Mouse (Mus musculus) stomach, embryonic 16.5 days (tissue): ENCODE data around the gene Tarsl2. TPM values are rescaled to one million over a fixed set of nuclear protein-coding genes. Genes with fewer than 3 reads are reported as not detected.

Experiments used
- ATAC-seq: fragments of 200-750 bp; cut with Nextera tagmentation; 2 replicates; pipeline ENCODE4 v1.8.0; 2017; ENCODE audit warnings: moderate number of reproducible peaks, moderate TSS enrichment; ENCODE audit not compliant: insufficient read depth, low FRiP score
- H3K27ac ChIP-seq: fragments of 300-500 bp; sonication (generic); 2 replicates; pipeline ENCODE4 v1.5.1; 2014; ENCODE audit warnings: low read length
- H3K27me3 ChIP-seq: fragments of 300-500 bp; sonication (generic); 2 replicates; pipeline ENCODE4 v1.6.1; 2014; ENCODE audit warnings: low read length, control low read depth, mixed read lengths; ENCODE audit not compliant: control insufficient read depth, insufficient read depth
- H3K36me3 ChIP-seq: fragments of 300-500 bp; sonication (generic); 2 replicates; pipeline ENCODE4 v1.6.1; 2014; ENCODE audit warnings: low read length; ENCODE audit not compliant: control insufficient read depth, insufficient read depth
- H3K4me1 ChIP-seq: fragments of 300-500 bp; sonication (generic); 2 replicates; pipeline ENCODE4 v1.6.1; 2014; ENCODE audit warnings: low read length, control low read depth, mixed read lengths; ENCODE audit not compliant: control insufficient read depth, insufficient read depth
- H3K4me2 ChIP-seq: fragments of 300-500 bp; sonication (generic); 2 replicates; pipeline ENCODE4 v1.6.1; 2014; ENCODE audit warnings: low read depth, low read length, mixed read lengths
- H3K4me3 ChIP-seq: fragments of 300-500 bp; sonication (generic); replicated peaks from 2 replicates; pipeline ENCODE4 v1.5.1; 2014; ENCODE audit warnings: mild to moderate bottlenecking, low read length
- H3K9ac ChIP-seq: fragments of 300-500 bp; sonication (generic); 2 replicates; pipeline ENCODE4 v1.6.1; 2014; ENCODE audit warnings: low read length
- H3K9me3 ChIP-seq: fragments of 300-500 bp; sonication (generic); replicated peaks from 2 replicates; pipeline ENCODE4 v1.6.1; 2016; ENCODE audit warnings: low read length, control low read depth; ENCODE audit not compliant: control insufficient read depth
- WGBS: fragments of 180-500 bp; shearing (Covaris S2); extraction: QIAGEN DNeasy Blood & Tissue Kit; methylation state at CpG from one replicate; pipeline ENCODE4 v1.1.7; 2014; 5-methylcytosine and 5-hydroxymethylcytosine counted together
- polyA plus RNA-seq: library from polyadenylated mRNA; unstranded; fragments of >200 nt; fragmentation: Nextera tagmentation; extraction: Ambion mirVana; gene quantifications from 2 replicates; pipeline ENCODE4 v1.2.1, GENCODE M21; 2015

Gene Tarsl2
- polyA plus RNA-seq, 1 experiment from 2014 or later = 9.0 TPM

DNA sequence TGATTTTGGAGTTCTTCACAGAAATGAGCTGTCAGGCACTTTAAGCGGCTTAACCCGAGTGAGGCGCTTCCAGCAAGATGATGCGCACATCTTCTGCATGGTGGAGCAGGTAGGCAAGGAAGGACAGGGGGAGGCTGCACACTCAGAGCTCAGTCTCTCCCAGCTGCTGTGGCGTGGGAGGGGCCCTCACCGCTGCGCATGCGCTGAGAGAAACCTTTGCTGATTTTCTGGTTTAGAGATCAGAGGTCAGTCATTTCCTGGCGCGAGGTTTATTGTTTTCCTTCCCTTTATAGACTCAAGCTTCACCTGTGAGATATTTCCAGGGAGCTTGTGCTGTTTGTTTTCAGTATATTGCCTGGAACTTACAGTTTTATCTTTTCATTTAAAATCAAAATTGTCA is 33.4 kb downstream of the Tarsl2 start:
- no peak for ATAC-seq
- no peaks in the 10 kb centered on the region for H3K9me3 ChIP-seq

GRCm38 (mm10) chr7:65678900-65679595 is 34.4 kb downstream of the Tarsl2 start:
- Histone ChIP-seq H3K4me2 (no peak overlapping the region), H3K4me1 (no peaks in the 10 kb centered on the region), H3K9ac (no peak overlapping the region), H3K9me3 (no peaks in the 10 kb centered on the region), H3K4me3 (no peak overlapping the region), H3K27ac (no peak overlapping the region), H3K36me3 (no peaks in the 10 kb centered on the region), H3K27me3 (no peaks in the 10 kb centered on the region)
- ATAC-seq = no peak
- WGBS = 77% methylated on average over 7 of the region's 7 CpGs

More for the DNA sequence above, 33.4 kb downstream of the Tarsl2 start:
- no peak overlapping the region for H3K9ac ChIP-seq
- H3K27ac ChIP-seq = no peak overlapping the region
- H3K27me3 ChIP-seq = no peaks in the 10 kb centered on the region
- H3K4me2 ChIP-seq = no peak overlapping the region
- no peaks in the 10 kb centered on the region for H3K36me3 ChIP-seq
- WGBS = 75% methylated on average over 10 of the region's 10 CpGs
- H3K4me3 ChIP-seq = no peak overlapping the region
- no peaks in the 10 kb centered on the region for H3K4me1 ChIP-seq

- Histone ChIP-seq H3K27ac (no peak overlapping the region), H3K4me3 (no peak overlapping the region), H3K9me3 (no peaks in the 10 kb centered on the region), H3K9ac (no peak overlapping the region), H3K27me3 (no peaks in the 10 kb centered on the region), H3K4me2 (no peak overlapping the region), H3K4me1 (no peaks in the 10 kb centered on the region), H3K36me3 (no peaks in the 10 kb centered on the region)
- 49% methylated on average over 5 of the region's 5 CpGs for WGBS
- ATAC-seq = no peak
Measured at GRCm38 (mm10) chr7:65681166-65681565, 36.5 kb downstream of the Tarsl2 start.

DNA sequence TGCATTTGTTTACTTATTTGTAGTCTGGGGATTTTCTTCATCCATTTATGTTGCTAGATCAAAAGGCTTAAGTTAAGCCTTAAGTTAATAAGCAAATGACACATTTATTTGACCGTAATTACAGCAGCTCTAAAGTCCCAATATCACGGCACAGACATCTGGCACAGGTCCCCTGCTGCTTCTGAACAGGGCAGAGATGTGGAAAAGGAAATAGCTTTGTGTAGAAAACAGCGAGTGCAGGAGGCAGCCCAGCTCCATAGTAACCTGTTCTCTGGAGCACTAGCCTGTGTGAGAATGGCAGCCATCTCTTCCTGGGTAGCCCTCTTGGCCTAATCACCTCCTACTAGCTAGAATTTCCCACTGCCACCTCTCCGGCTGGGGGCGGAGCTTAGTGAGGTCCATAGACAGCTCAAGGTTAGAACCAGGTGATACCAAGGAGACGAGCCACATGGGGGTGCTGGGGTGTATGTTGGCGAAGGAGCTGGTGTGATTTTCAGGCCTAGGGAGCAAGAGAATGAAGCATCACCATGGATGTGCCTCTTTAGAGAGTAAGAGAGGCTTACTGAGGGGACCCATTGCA is 39.6 kb downstream of the Tarsl2 start:
- WGBS = 60% methylated on average over 7 of the region's 7 CpGs
- Histone ChIP-seq H3K4me3 (no peak overlapping the region), H3K9ac (no peak overlapping the region), H3K27me3 (no peaks in the 10 kb centered on the region), H3K9me3 (no peaks in the 10 kb centered on the region), H3K4me2 (no peak overlapping the region), H3K27ac (no peak overlapping the region), H3K36me3 (no peaks in the 10 kb centered on the region), H3K4me1 (no peaks in the 10 kb centered on the region)
- no peak for ATAC-seq

GRCm38 (mm10) chr7:65686664-65687063 is 42.0 kb downstream of the Tarsl2 start:
- H3K9me3 ChIP-seq = no peaks in the 10 kb centered on the region
- no peak overlapping the region for H3K27ac ChIP-seq
- H3K4me1 ChIP-seq = no peaks in the 10 kb centered on the region
- WGBS = 92% methylated on average over 9 of the region's 9 CpGs
- H3K36me3 ChIP-seq = no peaks in the 10 kb centered on the region
- H3K4me2 ChIP-seq = no peak overlapping the region
- H3K4me3 ChIP-seq = no peak overlapping the region
- no peak overlapping the region for H3K9ac ChIP-seq
- no peaks in the 10 kb centered on the region for H3K27me3 ChIP-seq
- no peak for ATAC-seq

GRCm38 (mm10) chr7:65690869-65691268 is 46.2 kb downstream of the Tarsl2 start, which contains the start of gene Tm2d3:
Tm2d3 (plus strand) TSS chr7:65691169.
- Histone ChIP-seq H3K4me3 (no peak within 1 kb of the TSS), H3K27me3 (no peaks in the 10 kb centered on the region), H3K9me3 (no peaks in the 10 kb centered on the region), H3K27ac (no peak within 1 kb of the TSS), H3K4me1 (peaks cover 15% of the 10 kb centered on the region), H3K36me3 (peaks cover under 1% of the 10 kb centered on the region; the same call in 1 of the 2 replicates), H3K4me2 (no peak within 1 kb of the TSS), H3K9ac (no peak within 1 kb of the TSS)
- ATAC-seq = no peak
- WGBS = 81% methylated on average over 7 of the region's 7 CpGs

DNA sequence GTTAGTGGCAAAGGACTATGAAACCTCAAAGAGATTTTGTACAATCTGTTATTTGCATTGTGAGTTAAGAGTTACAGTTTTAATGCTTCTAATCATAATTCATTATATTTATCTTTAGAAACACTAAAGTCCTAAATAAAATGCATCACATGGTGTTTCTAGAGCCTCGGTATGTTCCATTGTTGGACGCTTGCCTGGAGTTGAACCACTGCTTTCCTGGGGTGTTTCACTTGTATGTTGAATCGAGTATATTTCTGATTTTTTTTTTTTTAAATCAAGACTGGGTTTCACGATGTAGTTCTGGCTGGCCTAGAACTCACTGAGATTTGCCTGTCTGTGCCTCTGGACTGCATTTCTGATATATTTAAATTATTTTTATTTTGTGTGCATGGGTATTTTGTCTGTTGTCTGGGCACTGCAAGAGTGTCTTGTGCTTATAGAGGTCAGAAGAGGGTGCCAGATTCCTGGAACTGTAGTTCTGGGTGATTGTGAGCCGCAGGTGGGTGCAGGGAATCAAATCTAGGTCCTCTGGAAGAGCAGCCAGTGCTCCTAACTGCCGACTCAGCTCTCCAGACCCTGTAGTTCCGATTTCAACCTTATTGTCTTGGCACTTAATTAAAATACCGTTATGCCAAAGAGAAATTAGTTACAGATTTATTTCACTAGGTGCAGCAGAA is 47.4 kb downstream of the Tarsl2 start:
- Histone ChIP-seq H3K9me3 (no peaks in the 10 kb centered on the region), H3K27me3 (no peaks in the 10 kb centered on the region), H3K4me1 (peaks cover 15% of the 10 kb centered on the region), H3K9ac (no peak overlapping the region), H3K4me2 (peak overlapping the region; percentile 74; the same call in 1 of the 2 replicates), H3K27ac (peak overlapping the region; percentile 92; the same call in 1 of the 2 replicates), H3K36me3 (peaks cover 3% of the 10 kb centered on the region; the same call in 1 of the 2 replicates), H3K4me3 (no peak overlapping the region)
- WGBS = 80% methylated on average over 8 of the region's 8 CpGs
- ATAC-seq = no peak

GRCm38 (mm10) chr7:65692883-65693282 is 48.2 kb downstream of the Tarsl2 start:
- peak overlapping the region; percentile 87 for H3K9ac ChIP-seq
- peak overlapping the region; percentile 92 for H3K27ac ChIP-seq
- peak overlapping the region; percentile 74 for H3K4me2 ChIP-seq
- peaks cover 15% of the 10 kb centered on the region for H3K4me1 ChIP-seq
- peak; percentile 83 for ATAC-seq
- H3K27me3 ChIP-seq = no peaks in the 10 kb centered on the region
- H3K9me3 ChIP-seq = no peaks in the 10 kb centered on the region
- H3K4me3 ChIP-seq = peak overlapping the region; percentile 81
- H3K36me3 ChIP-seq = peaks cover 3% of the 10 kb centered on the region; the same call in 1 of the 2 replicates
- 2% methylated on average over 10 of the region's 10 CpGs for WGBS

DNA sequence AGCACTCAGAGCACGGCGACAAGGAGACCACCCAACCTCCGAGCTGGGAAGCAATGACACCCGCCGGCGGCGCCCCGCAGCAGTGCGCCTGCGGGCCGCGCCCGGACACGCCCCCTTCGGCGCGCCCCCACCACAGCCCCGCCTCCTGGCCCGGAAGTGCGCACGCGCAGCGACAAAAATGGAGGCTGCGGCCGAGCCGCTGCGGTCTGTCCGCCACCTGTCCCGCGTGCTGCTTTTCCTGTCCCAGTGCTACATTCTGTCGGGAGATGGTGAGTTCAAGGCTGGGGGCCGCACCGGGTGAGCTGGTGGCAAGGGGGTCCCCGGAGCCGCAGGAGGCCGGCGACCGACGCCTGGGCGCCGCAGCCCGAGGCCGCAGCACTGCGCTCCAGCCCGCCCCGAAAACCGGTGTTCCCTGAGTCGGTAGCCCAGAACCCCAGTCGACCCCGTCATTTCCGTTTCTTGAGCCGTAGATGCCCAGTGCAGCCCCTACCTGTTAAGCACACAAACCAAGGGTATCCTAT is 48.7 kb downstream of the Tarsl2 start:
- Histone ChIP-seq H3K9ac (peak overlapping the region; percentile 87), H3K36me3 (peaks cover 8% of the 10 kb centered on the region; the same call in 1 of the 2 replicates), H3K4me2 (peak overlapping the region; percentile 74), H3K4me3 (peak overlapping the region; percentile 81), H3K27ac (peak overlapping the region; percentile 92), H3K27me3 (no peaks in the 10 kb centered on the region), H3K4me1 (peaks cover 15% of the 10 kb centered on the region), H3K9me3 (no peaks in the 10 kb centered on the region)
- peak; percentile 92 for ATAC-seq
- under 1% methylated on average over 52 of the region's 52 CpGs for WGBS
